Mouse (Mus musculus) G1E (cell line): ENCODE data around the gene Dcaf4.

Source experiments
- CTCF ChIP-seq: IDR thresholded peaks from 2 replicates; pipeline ENCODE4 v1.5.1; 2012; ENCODE audit warnings: low read depth, low read length, inconsistent platforms, mixed read lengths
- GATA1 ChIP-seq: IDR thresholded peaks from 2 replicates; pipeline ENCODE4 v1.6.1; 2012; ENCODE audit warnings: borderline replicate concordance, low read length, inconsistent platforms, mixed read lengths
- POLR2AphosphoS5 ChIP-seq: IDR thresholded peaks from 2 replicates; pipeline ENCODE4 v1.6.1; 2012; ENCODE audit warnings: low read depth, low read length, inconsistent platforms; ENCODE audit not compliant: insufficient replicate concordance
- TAL1 ChIP-seq: conservative IDR thresholded peaks from 2 replicates; pipeline ENCODE4 v1.6.1; 2012; ENCODE audit warnings: low read depth, low read length, inconsistent platforms, mixed read lengths

DNA sequence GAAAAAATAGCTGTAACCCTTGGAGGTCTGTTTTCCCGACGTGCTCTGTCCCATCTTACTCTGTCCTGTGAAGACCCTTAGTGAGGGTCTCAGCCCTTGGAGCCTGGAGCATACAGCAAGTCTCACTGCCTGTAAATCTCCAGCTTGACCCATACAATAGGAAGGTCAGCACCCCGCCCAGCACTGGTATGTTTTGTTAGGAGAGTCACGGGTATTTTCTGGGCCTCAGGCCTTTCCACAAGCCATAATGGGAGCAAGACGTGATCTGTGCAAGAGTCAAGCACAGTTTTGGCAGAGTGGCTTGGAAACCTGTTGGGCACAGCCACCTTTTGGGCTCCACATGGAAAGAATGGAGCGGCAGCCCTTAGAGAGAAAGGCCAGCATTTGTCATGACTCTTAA is 7.5 kb downstream of the Dcaf4 start:
- TF ChIP-seq CTCF = no peak
- TF ChIP-seq TAL1 = no peak
- TF ChIP-seq POLR2AphosphoS5 = no peak
- TF ChIP-seq GATA1 = no peak
